Mouse (Mus musculus): ENCODE measurements around the gene P2ry6.

- TF ChIP-seq GATA1 (IDR thresholded peaks at IDR 0.05; ENCODE audit: borderline replicate concordance, low read length) (no peak), FLI1 (IDR thresholded peaks at IDR 0.05; ENCODE audit: low read length) (no peak)
Measured at GRCm38 (mm10) chr7:101006201-101006600, 31.8 kb upstream of the P2ry6 start.

All from megakaryocyte, embryonic 14.5 days (primary cell).